Mouse (Mus musculus) liver, adult 2 months (tissue): ENCODE results near the gene Ttc7.

Source experiments
- CTCF ChIP-seq: fragments of 200-500 bp; IDR thresholded peaks from 2 replicates; pipeline ENCODE4 v1.5.1; 2011; ENCODE audit warnings: low read depth, low read length, control low read depth
- POLR2A ChIP-seq: fragments of 200-500 bp; IDR thresholded peaks from 2 replicates; pipeline ENCODE4 v1.6.1; 2011; ENCODE audit warnings: low read length, control low read depth; ENCODE audit not compliant: insufficient read depth; ENCODE audit errors: extremely low read depth

- TF ChIP-seq POLR2A (peak; percentile 86; the same call in 1 of the 2 replicates), CTCF (peak; percentile 42)
Measured at GRCm38 (mm10) chr17:87282007-87282705, 530 bp upstream of the Ttc7 start.
